Mouse (Mus musculus) R1 (cell line): ENCODE data around the gene Fam111a.

ENCODE experiments used
- DNase-seq: peaks from one replicate; pipeline ENCODE4 v3.0.0-alpha.2; 2018; ENCODE audit warnings: low read depth, low spot score

The Fam111a gene

DNA sequence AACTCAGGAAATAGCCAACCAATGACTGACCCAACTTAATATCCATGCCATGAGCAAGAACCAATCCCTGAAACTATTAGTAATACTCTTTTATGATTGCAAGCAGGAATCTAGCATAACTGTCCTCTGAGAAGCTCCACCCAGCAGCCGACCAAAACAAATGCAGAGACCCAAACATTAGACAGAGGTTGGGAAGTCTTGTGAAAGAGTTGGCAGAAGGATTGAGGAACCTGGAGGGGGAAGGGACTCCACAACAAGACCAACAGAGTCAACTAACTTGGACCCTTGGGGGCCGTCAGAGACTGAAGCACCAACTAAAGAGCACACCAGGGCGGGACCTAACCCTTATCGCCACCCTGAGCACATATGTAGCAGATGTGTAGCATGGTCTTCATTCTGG lies 12.7 kb downstream of the Fam111a start:
- no peak for DNase-seq

DNA sequence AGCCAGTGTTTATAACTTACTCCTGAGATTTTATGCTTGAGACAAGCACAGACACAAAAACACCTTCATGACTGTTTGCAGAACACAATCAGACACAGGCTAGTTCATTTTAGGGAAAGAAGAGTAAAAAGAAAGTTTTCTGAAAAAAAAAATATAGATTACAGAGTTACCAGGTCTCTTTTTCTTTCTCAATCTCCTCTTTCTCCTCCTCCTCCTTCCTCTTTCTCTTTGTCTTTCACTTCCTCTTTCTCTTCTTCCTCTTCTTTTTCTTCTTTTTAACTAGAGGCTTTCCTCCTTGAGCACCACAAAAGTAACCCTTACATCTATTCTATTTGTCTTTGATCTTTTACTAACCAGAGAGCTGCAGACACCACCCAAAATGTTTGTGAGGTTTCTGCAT lies 18.7 kb downstream of the Fam111a start:
- no peak for DNase-seq

DNA sequence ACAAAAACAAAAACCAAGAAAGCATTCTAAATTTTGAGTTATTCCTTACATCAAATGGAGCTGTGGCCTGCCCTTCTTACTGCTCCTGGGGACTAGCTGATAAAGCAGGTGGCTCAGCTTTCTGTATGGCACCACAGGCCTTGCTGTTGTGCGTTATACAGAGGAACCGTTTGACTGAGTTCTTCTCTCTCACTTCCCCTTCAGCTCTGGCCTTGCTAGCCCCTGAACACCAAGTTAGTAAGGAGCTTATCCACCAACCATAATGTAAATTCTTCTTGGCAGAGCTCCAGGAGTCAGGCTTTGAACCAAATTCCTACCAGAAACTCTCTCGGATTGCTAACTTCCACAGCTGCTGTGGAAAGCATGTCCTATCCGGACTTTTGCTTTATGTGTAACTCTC lies 21.5 kb downstream of the Fam111a start:
- DNase-seq: no peak

DNA sequence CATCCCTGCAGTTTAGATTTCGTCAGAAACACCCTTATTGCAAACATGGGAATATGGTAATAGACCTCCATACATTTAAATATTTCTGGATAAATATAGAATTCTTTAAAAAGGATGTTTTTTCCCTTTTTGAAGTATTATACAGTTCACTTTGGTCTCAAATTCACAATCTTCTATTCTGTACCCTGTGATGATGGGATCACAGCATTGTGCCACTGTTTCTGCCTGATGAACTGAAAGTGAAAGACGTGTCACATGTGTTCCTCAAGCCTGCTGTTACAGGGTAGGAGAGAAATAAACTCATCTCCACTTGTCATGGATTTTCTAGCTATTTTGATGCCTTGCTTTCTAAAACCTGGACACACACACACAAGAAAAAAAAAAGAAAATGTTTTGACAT lies 25.3 kb downstream of the Fam111a start:
- DNase-seq: no peak

DNA sequence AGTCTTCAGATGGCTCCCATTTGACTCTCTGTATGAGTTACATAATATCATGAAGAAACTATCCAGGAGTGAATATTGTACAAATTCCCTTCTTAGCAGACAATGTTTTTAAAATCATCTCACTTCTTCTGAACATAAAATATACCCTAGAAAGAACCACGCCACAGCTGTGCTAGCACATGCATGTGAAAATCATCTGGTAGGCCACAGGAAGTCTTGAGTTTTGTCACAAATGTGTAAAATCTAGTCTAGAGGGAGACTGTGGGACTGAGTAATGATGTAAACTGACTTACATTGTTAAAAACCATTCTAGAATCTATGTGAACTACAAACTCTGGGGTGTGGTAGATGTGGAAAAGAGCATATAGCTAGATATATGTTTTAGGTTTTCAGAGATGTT lies 26.1 kb downstream of the Fam111a start:
- no peak for DNase-seq

DNA sequence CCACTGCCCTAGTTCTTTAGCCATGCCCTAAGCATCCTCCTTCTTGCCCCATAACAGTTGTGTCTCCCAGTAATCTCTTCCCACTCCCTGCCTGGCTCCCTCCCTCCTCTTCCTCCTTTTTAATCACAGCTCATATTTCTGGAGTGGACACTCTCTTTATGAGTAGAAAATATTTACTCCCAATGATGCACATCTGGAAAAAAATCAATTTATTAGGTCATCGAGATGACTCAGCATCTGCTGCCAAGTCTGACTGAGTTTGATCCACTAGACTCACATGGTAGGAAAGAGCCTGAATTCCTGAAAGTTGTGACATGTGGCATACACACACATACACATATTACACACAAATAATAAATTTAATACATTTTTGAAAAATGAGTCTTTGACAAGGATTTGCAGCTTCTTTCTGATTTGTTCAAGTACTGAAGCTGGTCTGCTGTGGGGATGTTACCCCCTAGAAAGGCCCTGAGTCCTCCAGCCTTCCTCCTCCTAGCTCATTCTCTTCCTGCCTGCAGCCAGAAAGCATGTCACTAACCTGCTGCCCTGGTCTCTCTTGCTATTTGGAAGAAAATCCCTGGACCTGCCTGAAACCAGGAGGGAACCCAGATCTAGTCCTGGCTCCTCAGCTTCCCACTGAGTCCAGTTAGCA lies 27.2 kb downstream of the Fam111a start:
- DNase-seq: no peak

DNA sequence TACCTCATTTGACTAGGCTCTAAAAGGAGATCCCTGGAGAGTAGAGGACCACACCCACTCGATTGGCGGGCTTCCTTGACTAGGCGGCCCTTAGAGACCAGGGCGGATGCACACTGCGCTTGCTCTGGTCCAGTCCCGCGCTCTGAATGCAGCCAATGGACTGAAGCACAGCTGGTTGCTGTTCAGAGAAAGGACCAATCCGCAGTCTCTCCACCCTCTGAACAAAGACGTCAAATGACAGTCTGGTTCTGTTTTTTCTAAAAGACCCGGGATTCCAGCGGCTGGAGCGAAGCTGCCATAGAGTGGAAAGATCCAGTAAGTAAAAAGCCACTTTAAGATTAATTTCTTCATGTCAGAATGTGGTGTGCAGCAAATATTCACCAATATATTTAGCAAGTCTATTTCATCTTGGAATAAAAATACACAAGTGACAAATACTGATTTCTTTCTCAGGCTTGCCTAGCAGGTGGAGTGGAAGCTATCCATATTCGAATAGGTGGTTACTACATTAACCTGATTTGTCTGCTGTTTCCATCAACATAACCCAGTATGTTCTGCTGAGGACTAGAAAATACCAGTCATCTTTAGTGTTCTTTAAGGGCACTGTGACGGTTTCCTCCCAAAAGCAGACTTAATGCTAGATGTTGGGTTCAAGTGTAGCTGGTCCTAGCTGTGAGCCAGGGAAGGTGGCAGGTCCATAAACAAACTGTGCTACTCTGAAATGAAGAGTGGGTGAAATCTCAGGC lies 27.9 kb downstream of the Fam111a start:
- DNase-seq: peak; percentile 98

DNA sequence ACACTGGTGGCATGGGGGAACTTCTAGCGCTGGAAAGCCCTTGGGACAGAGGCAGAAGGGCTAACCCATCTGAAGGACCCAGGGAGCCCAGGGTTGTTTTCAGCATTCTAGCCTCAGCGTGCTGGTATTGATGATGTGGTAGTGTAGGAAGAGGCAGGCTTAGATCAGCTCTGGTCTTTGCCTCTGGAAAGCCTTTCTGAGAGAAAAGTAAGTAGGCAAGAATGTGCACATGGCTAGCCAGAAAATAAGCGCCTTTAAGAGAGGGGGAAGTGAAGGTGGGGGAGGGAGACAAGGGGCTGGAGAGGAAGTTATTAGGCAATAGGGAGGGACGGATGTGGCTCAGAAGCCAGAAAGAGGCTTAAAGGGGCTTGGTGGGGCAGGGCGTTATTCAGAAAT lies 28.5 kb downstream of the Fam111a start:
- peak; percentile 16 for DNase-seq

DNA sequence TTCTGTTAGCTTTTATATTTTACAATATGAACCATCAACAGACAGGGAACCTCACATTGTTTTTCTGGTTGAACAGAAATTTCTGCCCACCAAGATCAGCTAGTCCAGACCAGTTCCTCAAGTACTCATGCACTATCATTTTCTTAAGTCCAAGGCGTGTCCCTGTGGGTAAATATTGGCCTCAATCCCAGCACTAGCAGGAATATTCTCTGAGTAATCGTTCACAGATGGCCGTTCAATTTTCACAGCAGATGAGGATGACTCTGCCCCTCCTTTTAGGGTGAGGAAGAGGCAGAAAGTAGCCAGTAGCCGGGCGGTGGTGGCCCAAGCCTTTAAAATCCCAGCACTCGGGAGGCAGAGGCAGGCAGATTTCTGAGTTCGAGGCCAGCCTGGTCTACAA lies 29.6 kb downstream of the Fam111a start:
- DNase-seq: no peak

DNA sequence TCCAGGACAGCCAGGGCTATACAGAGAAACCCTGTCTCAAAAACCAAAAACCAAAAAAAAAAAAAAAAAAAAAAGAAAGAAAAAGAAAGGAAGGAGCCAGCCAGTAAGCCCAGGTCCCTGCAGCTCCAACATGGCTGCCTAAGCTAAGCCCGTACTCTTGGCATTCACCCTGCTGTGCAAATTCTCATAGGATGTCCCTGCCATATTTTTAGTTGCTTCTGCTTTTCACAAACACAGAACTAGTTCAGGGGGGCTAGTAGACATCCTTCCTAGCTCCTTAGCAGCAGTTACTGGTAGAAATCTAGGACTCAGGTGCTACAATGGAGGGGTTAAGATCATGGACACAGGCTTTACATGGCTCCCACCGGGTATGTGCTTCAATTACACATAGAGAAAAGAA lies 30.0 kb downstream of the Fam111a start:
- no peak for DNase-seq

DNA sequence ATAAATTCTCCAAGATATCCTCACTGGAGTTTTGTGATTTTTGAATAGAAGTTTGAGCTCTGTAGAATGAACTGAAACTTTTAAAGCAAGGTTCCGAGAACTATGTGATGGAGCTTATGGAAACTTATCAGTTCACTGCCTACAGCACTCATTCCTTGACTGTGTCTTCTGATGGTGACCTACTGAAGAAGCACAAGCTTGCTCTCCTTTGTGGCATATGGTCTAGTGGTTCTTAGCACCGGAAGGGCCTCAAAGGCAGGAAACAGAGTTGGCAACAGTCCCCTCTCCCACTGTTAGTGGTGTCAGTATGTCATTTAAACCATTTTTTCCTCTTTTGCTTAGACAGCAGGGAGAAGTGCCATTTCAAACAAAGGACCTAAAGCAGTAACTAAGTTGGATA lies 31.1 kb downstream of the Fam111a start:
- no peak for DNase-seq

DNA sequence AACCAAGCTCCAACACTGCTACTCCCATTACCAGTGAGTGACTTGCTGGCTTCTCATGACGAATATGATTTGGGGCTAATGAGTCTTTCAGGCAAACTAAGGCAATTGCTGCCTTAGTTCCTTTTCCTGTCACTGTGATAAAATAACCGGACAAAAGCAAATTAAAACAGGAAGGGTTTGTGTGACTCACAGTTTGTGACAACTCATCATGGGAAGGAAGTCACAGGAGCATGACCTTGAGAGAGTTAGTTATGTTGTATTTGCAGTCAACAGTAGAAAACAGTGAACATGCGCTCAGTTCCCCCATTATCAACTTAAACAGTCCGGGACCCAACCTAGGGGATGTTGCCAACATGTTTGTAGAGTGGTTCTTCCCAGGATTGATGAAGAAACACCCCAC lies 39.8 kb downstream of the Fam111a start:
- no peak for DNase-seq

DNA sequence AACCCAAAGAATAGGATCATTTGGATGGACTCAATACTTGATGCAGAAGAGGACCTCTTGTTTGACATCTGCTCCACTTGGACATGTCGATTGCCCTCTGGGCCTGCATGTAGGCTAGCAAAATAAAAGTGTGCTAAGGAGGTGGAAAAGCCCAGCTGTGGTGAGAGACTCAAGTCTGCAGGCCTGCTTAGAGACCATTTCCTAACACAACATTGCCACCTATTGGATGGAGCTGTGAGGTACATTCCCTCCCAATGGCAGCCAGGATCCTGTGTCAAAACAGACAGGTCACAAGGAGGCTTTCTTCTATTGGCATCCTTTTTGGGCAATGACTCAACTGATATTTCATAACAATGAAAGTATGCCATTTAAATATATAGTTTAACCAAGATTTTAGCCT lies 46.4 kb downstream of the Fam111a start:
- peak; percentile 68 for DNase-seq

DNA sequence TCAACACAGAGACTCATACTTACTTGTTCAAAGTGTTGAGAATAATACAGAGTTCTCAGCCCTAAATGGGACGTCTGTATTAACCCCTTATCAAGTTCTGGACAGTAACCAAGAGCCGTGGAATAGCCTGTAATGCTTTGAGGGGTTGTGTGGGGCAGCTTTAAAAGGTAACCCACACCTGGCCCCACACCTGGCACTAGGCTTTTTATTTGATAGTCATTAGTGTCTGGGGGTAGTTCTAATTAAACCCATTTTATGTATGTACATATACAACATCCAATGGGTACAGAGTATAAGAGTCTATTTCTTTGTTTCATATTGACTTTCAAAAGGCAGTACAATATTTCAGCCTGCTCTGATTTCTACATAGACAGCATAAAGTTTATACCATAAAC lies 49.6 kb downstream of the Fam111a start:
- no peak for DNase-seq

DNA sequence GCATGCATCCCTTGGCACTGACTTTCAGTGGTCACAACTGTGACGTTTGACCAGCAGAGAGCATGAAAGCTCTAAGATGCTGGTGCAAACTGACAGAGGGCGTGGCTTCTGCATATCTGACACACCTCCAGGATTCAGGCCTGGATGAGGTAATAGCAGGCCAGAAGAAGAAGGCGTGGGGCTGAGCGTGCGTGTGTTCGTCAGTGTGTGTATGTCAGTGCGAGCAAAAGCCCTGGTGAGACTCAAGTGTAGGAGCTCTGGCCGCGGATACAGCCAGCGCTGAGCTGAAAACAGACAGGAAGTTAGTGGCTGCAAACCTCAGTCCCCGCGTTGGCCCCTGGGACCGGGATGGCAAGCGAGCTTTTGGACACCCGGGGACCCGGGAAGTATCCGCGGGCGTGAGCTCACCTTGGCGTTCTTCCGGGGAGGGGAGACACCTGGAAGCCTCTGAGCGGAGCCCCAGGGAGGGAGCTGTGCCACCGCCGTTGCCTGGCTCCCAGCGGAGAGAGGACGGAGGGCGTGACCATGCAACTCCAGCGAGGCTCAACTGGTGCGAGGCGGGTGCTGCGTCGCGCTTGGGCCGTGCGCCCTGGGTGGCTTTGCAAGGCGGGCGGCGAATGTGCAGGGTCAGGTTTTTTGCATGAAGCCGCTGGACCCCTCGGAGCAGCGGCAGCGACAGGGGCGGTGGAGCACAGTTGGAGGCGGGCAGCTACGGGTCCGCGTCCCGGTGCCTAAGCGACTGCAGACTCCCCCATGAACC lies 50.2 kb downstream of the Fam111a start:
- peak; percentile 82 for DNase-seq

DNA sequence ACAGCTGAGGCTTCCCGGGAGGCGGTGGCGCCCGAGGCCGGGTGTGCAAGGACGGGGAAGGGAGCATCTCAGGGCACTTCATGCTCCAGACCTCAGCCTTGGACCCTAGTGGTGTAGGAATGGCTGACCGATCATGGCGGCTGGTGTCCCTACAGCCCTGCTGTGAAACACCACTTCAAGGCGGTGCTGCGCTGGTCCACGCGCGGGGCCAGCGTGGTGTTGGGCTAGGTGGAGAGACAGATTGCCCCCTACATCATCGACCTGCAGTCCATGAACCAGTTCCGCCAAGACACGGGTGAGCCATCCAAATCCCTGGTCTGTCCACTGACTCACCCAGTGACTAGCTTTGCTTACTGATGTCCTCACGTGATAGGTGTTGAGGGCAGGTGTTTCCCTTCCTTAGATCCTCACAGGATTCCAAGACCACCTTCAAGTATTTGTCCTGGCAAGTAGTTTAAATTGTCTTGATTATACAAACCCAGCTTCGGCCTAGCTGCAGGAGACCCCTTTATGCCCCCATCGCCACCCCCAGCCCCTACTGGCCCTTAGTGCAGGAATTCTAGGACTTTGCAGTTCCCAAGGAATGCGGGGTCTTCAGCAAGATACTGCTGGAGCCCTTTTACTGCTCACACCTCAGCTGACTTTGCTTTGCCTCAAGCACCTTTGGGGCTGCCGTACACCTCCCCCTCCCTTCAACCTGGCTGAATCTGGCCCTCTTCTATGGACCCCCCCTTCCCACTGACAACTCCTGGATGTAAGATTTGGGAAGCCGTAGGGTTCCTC lies 50.9 kb downstream of the Fam111a start:
- no peak for DNase-seq

DNA sequence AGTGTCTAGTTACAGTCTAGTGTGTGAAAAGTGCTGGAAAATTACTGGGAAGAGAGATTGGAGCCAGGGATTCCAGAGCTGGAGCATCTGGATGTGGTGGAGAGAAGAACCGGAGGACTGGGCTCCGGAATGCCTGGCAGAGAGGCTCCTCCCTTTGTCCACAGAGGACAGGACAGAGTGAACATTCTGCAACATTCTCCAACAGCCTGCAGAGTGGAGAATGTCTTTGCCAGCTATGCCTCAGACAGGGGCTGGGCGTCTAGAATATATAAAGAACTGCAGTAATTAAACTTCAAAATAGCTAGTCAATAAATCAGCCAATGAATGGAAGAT lies 51.5 kb downstream of the Fam111a start:
- DNase-seq: no peak

DNA sequence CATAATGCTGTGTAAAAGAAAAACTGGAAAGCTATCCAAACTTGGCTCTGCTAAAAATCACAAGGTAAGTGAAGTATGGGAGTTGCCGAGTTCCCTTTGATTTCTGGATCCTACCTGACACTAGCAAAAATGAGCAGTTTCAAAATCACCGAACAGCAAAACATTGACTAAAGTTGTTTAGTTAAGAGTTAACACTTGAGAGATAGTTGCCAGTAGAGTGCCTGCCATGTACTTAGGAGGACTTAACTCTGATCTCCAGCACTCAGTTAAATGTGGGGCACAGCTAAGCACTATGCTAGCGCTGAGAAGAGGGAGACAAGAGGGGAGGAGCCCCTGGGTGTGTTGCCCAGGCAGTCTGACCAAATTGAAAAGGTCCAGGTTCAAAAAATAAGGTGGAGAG lies 53.1 kb downstream of the Fam111a start:
- no peak for DNase-seq

DNA sequence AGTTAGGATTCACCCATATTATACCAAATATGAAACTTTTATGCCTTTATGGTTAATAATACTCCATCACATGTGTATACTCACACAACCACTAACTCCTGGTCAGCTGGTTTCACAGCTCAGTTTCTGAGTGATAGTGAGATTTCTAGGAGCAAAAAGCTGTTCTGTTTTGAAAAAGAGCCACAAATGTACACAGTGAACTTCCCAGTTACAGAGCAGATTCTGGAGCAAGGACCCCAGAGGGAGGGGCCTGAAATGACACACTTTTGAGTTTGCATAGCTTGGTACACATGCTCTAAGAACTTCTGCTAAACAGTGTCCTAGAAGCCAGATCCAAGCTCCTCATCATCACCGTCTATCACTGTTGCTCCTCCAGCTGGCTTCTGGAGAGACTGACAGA lies 54.1 kb downstream of the Fam111a start, which contains the start of gene Gm4952:
Gene Gm4952, plus strand, starts transcription at position 301 of the 400 bp plus-strand sequence.
- no peak for DNase-seq

DNA sequence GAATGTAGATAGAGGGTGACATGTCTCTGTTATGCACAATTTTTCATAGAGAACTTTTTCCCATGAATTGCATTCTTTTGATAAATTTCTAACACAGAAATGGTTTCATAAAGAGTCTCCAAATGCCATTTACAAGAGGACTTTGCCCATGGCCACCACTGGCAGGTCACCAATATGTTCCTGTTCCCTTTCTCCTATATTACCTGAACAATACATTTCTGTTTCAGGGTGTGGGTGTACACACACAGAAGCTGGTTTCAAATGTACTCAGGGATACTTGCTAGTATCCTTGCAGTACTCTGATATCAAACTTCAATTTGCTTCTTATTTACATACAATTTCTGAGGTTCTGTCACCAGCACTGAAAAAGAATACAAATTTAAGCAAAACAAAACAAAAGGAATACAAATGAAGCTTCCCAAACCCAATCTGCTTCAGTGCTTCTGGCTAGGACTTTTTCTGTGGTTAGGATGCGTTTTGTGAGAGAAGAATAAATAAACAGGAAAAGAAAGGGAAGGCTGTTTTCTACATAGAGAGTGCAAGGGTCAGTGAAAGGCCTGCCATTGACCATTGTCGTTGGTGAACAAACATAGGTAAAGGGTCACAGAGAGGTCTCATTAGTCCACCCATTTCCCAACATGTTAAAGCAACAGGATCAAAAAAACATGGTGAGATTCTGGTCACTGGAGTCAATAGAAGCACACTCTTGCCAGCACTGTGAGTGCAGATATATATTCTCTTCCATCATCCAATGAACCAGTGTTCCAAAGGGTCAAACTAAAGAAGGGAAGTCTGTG lies 55.3 kb downstream of the Fam111a start:
- DNase-seq: no peak

DNA sequence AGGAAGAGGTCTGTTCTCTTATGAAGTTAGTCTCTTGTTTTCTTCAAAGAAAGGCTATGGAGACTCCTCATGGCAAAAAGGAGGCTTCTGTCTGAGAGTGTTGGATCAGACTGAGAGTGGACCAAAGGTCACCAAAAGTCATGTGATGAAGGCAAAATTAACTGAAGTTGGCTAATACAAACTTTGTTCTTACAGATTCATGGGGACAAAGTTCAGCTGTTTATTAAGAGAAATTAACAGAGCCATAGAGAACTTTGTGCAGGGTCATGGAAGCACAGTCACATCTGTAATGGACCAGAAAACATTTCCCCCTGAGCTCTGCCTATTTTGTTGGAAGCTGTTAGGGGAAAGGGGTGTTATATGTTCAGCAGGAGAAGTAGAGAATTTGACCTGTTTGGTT lies 62.8 kb downstream of the Fam111a start:
- DNase-seq: no peak
